Mouse (Mus musculus) limb, embryonic 11.5 days (tissue): ENCODE measurements at regions not wholly inside any gene's neighbourhood (a gene's known extent, or its start where the extent isn't known, plus 50 kb on each side); places are given as distances from the start of the nearest gene placed in this dataset.

Experiments used
- ATAC-seq: fragments of 200-750 bp; cut with Nextera tagmentation; 2 replicates; pipeline ENCODE4 v1.8.0; 2017; ENCODE audit warnings: low read depth; ENCODE audit not compliant: insufficient number of reproducible peaks, low FRiP score, low TSS enrichment
- DNase-seq: peaks from one replicate; pipeline ENCODE4 v3.0.0-alpha.2; 2015; ENCODE audit warnings: low spot score
- H3K27ac ChIP-seq: fragments of 300-500 bp; sonication (generic); replicated peaks from 2 replicates; pipeline ENCODE4 v1.5.1; 2014; ENCODE audit warnings: low read depth, mild to moderate bottlenecking, low read length
- H3K27me3 ChIP-seq: fragments of 300-500 bp; sonication (generic); 2 replicates; pipeline ENCODE4 v1.6.1; 2014; ENCODE audit warnings: mild to moderate bottlenecking, low read length, mixed read lengths; ENCODE audit not compliant: control insufficient read depth, insufficient read depth
- H3K36me3 ChIP-seq: fragments of 300-500 bp; sonication (generic); 2 replicates; pipeline ENCODE4 v1.6.1; 2014; ENCODE audit warnings: mild to moderate bottlenecking, low read length, moderate library complexity, mixed read lengths; ENCODE audit not compliant: control insufficient read depth, insufficient read depth
- H3K4me1 ChIP-seq: fragments of 300-500 bp; sonication (generic); 2 replicates; pipeline ENCODE4 v1.6.1; 2014; ENCODE audit warnings: low read length, mixed read lengths; ENCODE audit not compliant: control insufficient read depth, insufficient read depth
- H3K4me2 ChIP-seq: fragments of 300-500 bp; sonication (generic); 2 replicates; pipeline ENCODE4 v1.6.1; 2014; ENCODE audit warnings: low read depth, mild to moderate bottlenecking, moderate library complexity; ENCODE audit not compliant: severe bottlenecking
- H3K4me3 ChIP-seq: fragments of 300-500 bp; sonication (generic); 2 replicates; pipeline ENCODE4 v1.5.1; 2014; ENCODE audit warnings: low read depth, low read length
- H3K9ac ChIP-seq: fragments of 300-500 bp; sonication (generic); 2 replicates; pipeline ENCODE4 v1.6.1; 2014; ENCODE audit warnings: mild to moderate bottlenecking, low read length
- H3K9me3 ChIP-seq: fragments of 300-500 bp; sonication (generic); 2 replicates; pipeline ENCODE4 v1.6.1; 2016; ENCODE audit warnings: low read length; ENCODE audit not compliant: control insufficient read depth
- WGBS: fragments of 180-500 bp; shearing (Covaris S2); extraction: QIAGEN DNeasy Blood & Tissue Kit; methylation state at CpG from one replicate; pipeline ENCODE4 v1.1.7; 2014; 5-methylcytosine and 5-hydroxymethylcytosine counted together

- Histone ChIP-seq H3K4me2 (no peak overlapping the region), H3K27me3 (no peaks in the 10 kb centered on the region), H3K9ac (no peak overlapping the region), H3K27ac (no peak overlapping the region), H3K9me3 (no peaks in the 10 kb centered on the region), H3K4me3 (no peak overlapping the region), H3K4me1 (no peaks in the 10 kb centered on the region), H3K36me3 (no peaks in the 10 kb centered on the region)
- ATAC-seq: no peak
- DNase-seq: no peak
- WGBS: 66% methylated on average over 3 of the region's 3 CpGs
Measured at GRCm38 (mm10) chr3:60281959-60282495, 190.6 kb upstream of the Mbnl1 start.

GRCm38 (mm10) chr3:60292142-60292541 lies 180.5 kb upstream of the Mbnl1 start:
- ATAC-seq (no peak), DNase-seq (no peak)
- Histone ChIP-seq H3K4me3 (no peak overlapping the region), H3K4me1 (no peaks in the 10 kb centered on the region), H3K27ac (no peak overlapping the region), H3K9ac (no peak overlapping the region), H3K4me2 (no peak overlapping the region), H3K27me3 (no peaks in the 10 kb centered on the region), H3K9me3 (no peaks in the 10 kb centered on the region), H3K36me3 (no peaks in the 10 kb centered on the region)
- 92% methylated on average over 2 of the region's 2 CpGs for WGBS

GRCm38 (mm10) chr3:60292940-60293339 lies 179.7 kb upstream of the Mbnl1 start:
- no peak for DNase-seq
- no peak overlapping the region for H3K4me2 ChIP-seq
- no peak overlapping the region for H3K27ac ChIP-seq
- no peaks in the 10 kb centered on the region for H3K36me3 ChIP-seq
- no peak for ATAC-seq
- no peak overlapping the region for H3K9ac ChIP-seq
- H3K4me3 ChIP-seq: no peak overlapping the region
- 91% methylated on average over 2 of the region's 2 CpGs for WGBS
- H3K4me1 ChIP-seq: no peaks in the 10 kb centered on the region
- no peaks in the 10 kb centered on the region for H3K27me3 ChIP-seq
- no peaks in the 10 kb centered on the region for H3K9me3 ChIP-seq

- no peak overlapping the region for H3K4me3 ChIP-seq
- H3K27me3 ChIP-seq: no peaks in the 10 kb centered on the region
- DNase-seq (no peak), ATAC-seq (no peak)
- 84% methylated on average over 3 of the region's 3 CpGs for WGBS
- H3K4me2 ChIP-seq: no peak overlapping the region
- no peak overlapping the region for H3K9ac ChIP-seq
- H3K36me3 ChIP-seq: no peaks in the 10 kb centered on the region
- H3K9me3 ChIP-seq: no peaks in the 10 kb centered on the region
- H3K4me1 ChIP-seq: no peaks in the 10 kb centered on the region
- no peak overlapping the region for H3K27ac ChIP-seq
Measured at GRCm38 (mm10) chr3:60305399-60305798, 167.2 kb upstream of the Mbnl1 start.

GRCm38 (mm10) chr3:60310402-60310801 lies 162.2 kb upstream of the Mbnl1 start:
- H3K27me3 ChIP-seq: no peaks in the 10 kb centered on the region
- H3K27ac ChIP-seq: no peak overlapping the region
- no peaks in the 10 kb centered on the region for H3K4me1 ChIP-seq
- ATAC-seq: no peak
- no peak overlapping the region for H3K4me2 ChIP-seq
- 87% methylated on average over 3 of the region's 3 CpGs for WGBS
- H3K9ac ChIP-seq: no peak overlapping the region
- no peak for DNase-seq
- H3K4me3 ChIP-seq: no peak overlapping the region
- H3K9me3 ChIP-seq: no peaks in the 10 kb centered on the region
- no peaks in the 10 kb centered on the region for H3K36me3 ChIP-seq

GRCm38 (mm10) chr3:60311178-60311577 lies 161.5 kb upstream of the Mbnl1 start:
- DNase-seq: no peak
- ATAC-seq: no peak
- H3K4me1 ChIP-seq: no peaks in the 10 kb centered on the region
- H3K9ac ChIP-seq: no peak overlapping the region
- no peaks in the 10 kb centered on the region for H3K9me3 ChIP-seq
- no peak overlapping the region for H3K4me2 ChIP-seq
- no peak overlapping the region for H3K4me3 ChIP-seq
- no peak overlapping the region for H3K27ac ChIP-seq
- no peaks in the 10 kb centered on the region for H3K36me3 ChIP-seq
- H3K27me3 ChIP-seq: no peaks in the 10 kb centered on the region
- WGBS: 79% methylated on average over 3 of the region's 3 CpGs

GRCm38 (mm10) chr3:60320213-60320936 lies 152.3 kb upstream of the Mbnl1 start:
- Histone ChIP-seq H3K4me2 (no peak overlapping the region), H3K9ac (no peak overlapping the region), H3K9me3 (no peaks in the 10 kb centered on the region), H3K4me3 (no peak overlapping the region), H3K27me3 (no peaks in the 10 kb centered on the region), H3K4me1 (no peaks in the 10 kb centered on the region), H3K27ac (no peak overlapping the region), H3K36me3 (no peaks in the 10 kb centered on the region)
- DNase-seq: no peak
- ATAC-seq: no peak
- 52% methylated on average over 1 of the region's 1 CpGs for WGBS

GRCm38 (mm10) chr3:60323514-60323913 lies 149.1 kb upstream of the Mbnl1 start:
- H3K4me3 ChIP-seq: no peak overlapping the region
- DNase-seq (no peak), ATAC-seq (no peak)
- no peaks in the 10 kb centered on the region for H3K27me3 ChIP-seq
- H3K4me2 ChIP-seq: no peak overlapping the region
- no peaks in the 10 kb centered on the region for H3K9me3 ChIP-seq
- H3K4me1 ChIP-seq: no peaks in the 10 kb centered on the region
- H3K36me3 ChIP-seq: no peaks in the 10 kb centered on the region
- H3K27ac ChIP-seq: no peak overlapping the region
- no peak overlapping the region for H3K9ac ChIP-seq

- Histone ChIP-seq H3K36me3 (no peaks in the 10 kb centered on the region), H3K4me3 (no peak overlapping the region), H3K4me1 (no peaks in the 10 kb centered on the region), H3K27me3 (no peaks in the 10 kb centered on the region), H3K27ac (no peak overlapping the region), H3K4me2 (no peak overlapping the region), H3K9me3 (no peaks in the 10 kb centered on the region), H3K9ac (no peak overlapping the region)
- DNase-seq: no peak
- no peak for ATAC-seq
Measured at GRCm38 (mm10) chr3:60324416-60324815, 148.2 kb upstream of the Mbnl1 start.
